ENCODE assay signal across 1 mouse cellular context in genomic region chr13:47105711-47106579, GRCm38 (mm10).
A peak's percentile ranks its signal among the peaks of the same experiment; 100 is the strongest.
TF ChIP-seq lines count a peak whose summit lies in the region.

TSS of gene Dek (minus strand) at chr13:47106201.

TF ChIP-seq in CH12.LX, 34 proteins besides CTCF, POLR2A, EP300 and RAD21 (continued from another document):
- TF ChIP-seq GABPA (IDR thresholded peaks at IDR 0.05; ENCODE audit: insufficient replicate concordance, low read depth, low read length) (no peak), SMC3 (IDR thresholded peaks at IDR 0.05; ENCODE audit: low read depth, low read length) (no peak), MXI1 (IDR thresholded peaks at IDR 0.05; ENCODE audit: low read depth, low read length) (no peak), RCOR1 (conservative IDR thresholded peaks at IDR 0.05; ENCODE audit: low read depth, low read length) (no peak), KAT2A (IDR thresholded peaks at IDR 0.05; ENCODE audit: insufficient replicate concordance, low read length) (peak; percentile 59; the same call in 1 of the 2 replicates), HCFC1 (IDR thresholded peaks at IDR 0.05; ENCODE audit: low read depth, low read length) (peak; percentile 23; the same call in 1 of the 2 replicates), USF2 (conservative IDR thresholded peaks at IDR 0.05; ENCODE audit: low read depth, low read length) (no peak), CHD2 (IDR thresholded peaks at IDR 0.05; ENCODE audit: low read length) (no peak), ZMIZ1 (IDR thresholded peaks at IDR 0.05; ENCODE audit: low read depth, low read length) (no peak; the same call in 1 of the 2 replicates), ETS1 (conservative IDR thresholded peaks at IDR 0.05; ENCODE audit: low read depth, low read length) (no peak), JUND (conservative IDR thresholded peaks at IDR 0.05; ENCODE audit: low read depth, low read length) (no peak), UBTF (IDR thresholded peaks at IDR 0.05; ENCODE audit: low read depth, low read length) (peak; percentile 84; the same call in 1 of the 2 replicates), MAX (IDR thresholded peaks at IDR 0.05; ENCODE audit: low read length) (no peak), PAX5 (IDR thresholded peaks at IDR 0.05; ENCODE audit: low read length) (no peak), ZC3H11A (IDR thresholded peaks at IDR 0.05; ENCODE audit: low read depth, low read length) (no peak), ZKSCAN1 (IDR thresholded peaks at IDR 0.05; ENCODE audit: borderline replicate concordance, low read depth, low read length) (no peak), NRF1 (IDR thresholded peaks at IDR 0.05; ENCODE audit: low read depth, low read length) (no peak; the same call in none of the 2 replicates)
